Mouse (Mus musculus): ENCODE results near the gene Lrrc8c.

DNA sequence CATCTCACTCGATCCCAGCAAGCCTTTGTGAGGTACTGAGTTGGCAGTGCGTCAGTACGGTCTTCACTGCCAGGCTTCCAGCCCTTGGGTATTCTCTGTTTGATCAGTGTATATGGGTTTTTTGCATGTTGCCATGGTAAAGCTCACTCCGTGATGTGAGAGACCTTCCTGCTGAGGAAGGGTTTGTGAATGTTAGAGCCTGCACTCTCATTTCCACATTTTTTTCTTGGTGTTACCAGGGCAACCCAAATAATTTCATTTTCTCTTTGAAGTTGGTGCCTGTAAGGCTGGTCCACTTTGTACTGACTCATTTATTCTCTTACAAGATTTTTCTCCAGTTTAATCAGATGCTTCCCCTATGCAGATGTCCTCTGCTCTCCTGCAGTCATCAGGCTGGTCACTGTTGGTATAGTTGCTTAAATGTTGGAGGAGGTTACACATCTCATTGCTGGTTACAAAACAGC, 38.6 kb downstream of the Lrrc8c start:
- TF ChIP-seq POLR2A (IDR thresholded peaks at IDR 0.05; ENCODE audit: control insufficient read depth, low read depth, low read length) = no peak
- no peak for TF ChIP-seq CTCF (IDR thresholded peaks at IDR 0.05; ENCODE audit: control insufficient read depth, insufficient read depth, insufficient replicate concordance, low read depth, low read length)
